Mouse (Mus musculus): ENCODE data around the gene Tmem43. TPM values are rescaled to one million over a fixed set of nuclear protein-coding genes. Genes with fewer than 3 reads are reported as not detected.

Gene Tmem43
- polyA plus RNA-seq, 1 experiment from 2014 or later = 30.0 TPM

- H3K4me1 ChIP-seq (replicated peaks; ENCODE audit: control insufficient read depth, insufficient read depth, low read length) = no peaks in the 10 kb centered on the region
- 64% methylated on average over 5 of the region's 5 CpGs for WGBS
- H3K27ac ChIP-seq (ENCODE audit: low read depth, low read length) = 0 out of 2 replicates have a peak overlapping the region, but pooled peaks have one; percentile 2
- H3K4me2 ChIP-seq = no peak overlapping the region
- ATAC-seq (replicated peaks; ENCODE audit: low FRiP score) (no peak), DNase-seq (ENCODE audit: low spot score) (no peak)
- no peaks in the 10 kb centered on the region for H3K27me3 ChIP-seq (replicated peaks; ENCODE audit: control insufficient read depth, insufficient read depth, low read length)
- 0 out of 2 replicates have a peak, but pooled peaks cover 3% of the 10 kb centered on the region for H3K9me3 ChIP-seq (ENCODE audit: control insufficient read depth, low read length)
- H3K9ac ChIP-seq (ENCODE audit: low read depth, low read length) = no peak overlapping the region
- H3K36me3 ChIP-seq (ENCODE audit: control insufficient read depth, insufficient read depth, low read length) = peaks cover 30% of the 10 kb centered on the region
- H3K4me3 ChIP-seq (ENCODE audit: low read depth, low read length) = no peak overlapping the region
Observed at GRCm38 (mm10) chr6:91506036-91506435, 32.5 kb downstream of the Tmem43 start.

DNA sequence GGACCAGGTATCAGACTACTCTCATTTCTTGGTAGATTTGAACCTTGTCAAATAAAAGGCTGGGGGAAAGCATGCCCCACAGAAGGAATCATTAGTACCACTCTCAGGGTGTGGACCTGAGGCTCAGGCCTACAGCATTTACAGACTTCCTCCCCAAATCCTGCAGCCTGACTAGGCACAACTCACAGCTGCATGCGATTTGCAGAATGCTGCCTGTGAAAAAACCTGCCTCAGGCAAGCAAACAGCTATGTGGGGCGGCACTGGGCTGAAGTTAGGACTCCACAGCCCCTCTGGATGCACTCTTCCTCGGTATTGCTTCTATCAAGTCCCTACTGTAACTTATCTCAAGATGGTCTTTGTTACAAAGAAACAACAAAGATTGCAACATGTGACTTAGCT, 34.5 kb downstream of the Tmem43 start:
- H3K4me2 ChIP-seq = no peak overlapping the region
- no peak overlapping the region for H3K9ac ChIP-seq (ENCODE audit: low read depth, low read length)
- peaks cover 27% of the 10 kb centered on the region for H3K36me3 ChIP-seq (ENCODE audit: control insufficient read depth, insufficient read depth, low read length)
- WGBS = 83% methylated on average over 3 of the region's 3 CpGs
- 0 out of 2 replicates have a peak, but pooled peaks cover 3% of the 10 kb centered on the region for H3K9me3 ChIP-seq (ENCODE audit: control insufficient read depth, low read length)
- DNase-seq (ENCODE audit: low spot score) = no peak
- H3K4me1 ChIP-seq (replicated peaks; ENCODE audit: control insufficient read depth, insufficient read depth, low read length) = no peaks in the 10 kb centered on the region
- ATAC-seq (replicated peaks; ENCODE audit: low FRiP score) = no peak
- H3K4me3 ChIP-seq (ENCODE audit: low read depth, low read length) = no peak overlapping the region
- no peak overlapping the region for H3K27ac ChIP-seq (ENCODE audit: low read depth, low read length)
- no peaks in the 10 kb centered on the region for H3K27me3 ChIP-seq (replicated peaks; ENCODE audit: control insufficient read depth, insufficient read depth, low read length)

GRCm38 (mm10) chr6:91509326-91509725, 35.8 kb downstream of the Tmem43 start:
- 38% methylated on average over 7 of the region's 7 CpGs for WGBS
- Histone ChIP-seq H3K27ac (ENCODE audit: low read depth, low read length) (no peak overlapping the region), H3K27me3 (replicated peaks; ENCODE audit: control insufficient read depth, insufficient read depth, low read length) (no peaks in the 10 kb centered on the region), H3K4me3 (ENCODE audit: low read depth, low read length) (no peak overlapping the region), H3K4me2 (no peak overlapping the region), H3K36me3 (ENCODE audit: control insufficient read depth, insufficient read depth, low read length) (peaks cover 14% of the 10 kb centered on the region), H3K9me3 (ENCODE audit: control insufficient read depth, low read length) (no peaks in the 10 kb centered on the region), H3K9ac (ENCODE audit: low read depth, low read length) (no peak overlapping the region), H3K4me1 (replicated peaks; ENCODE audit: control insufficient read depth, insufficient read depth, low read length) (peaks cover under 1% of the 10 kb centered on the region; the same call in 1 of the 2 replicates)
- ATAC-seq (replicated peaks; ENCODE audit: low FRiP score) = no peak
- peak; percentile 57 for DNase-seq (ENCODE audit: low spot score)

GRCm38 (mm10) chr6:91510211-91510610, 36.7 kb downstream of the Tmem43 start:
- Histone ChIP-seq H3K27me3 (replicated peaks; ENCODE audit: control insufficient read depth, insufficient read depth, low read length) (no peaks in the 10 kb centered on the region), H3K9me3 (ENCODE audit: control insufficient read depth, low read length) (no peaks in the 10 kb centered on the region), H3K4me2 (no peak overlapping the region), H3K4me3 (ENCODE audit: low read depth, low read length) (no peak overlapping the region), H3K36me3 (ENCODE audit: control insufficient read depth, insufficient read depth, low read length) (peaks cover 11% of the 10 kb centered on the region), H3K4me1 (replicated peaks; ENCODE audit: control insufficient read depth, insufficient read depth, low read length) (peaks cover 7% of the 10 kb centered on the region), H3K27ac (ENCODE audit: low read depth, low read length) (no peak overlapping the region), H3K9ac (ENCODE audit: low read depth, low read length) (no peak overlapping the region)
- DNase-seq (ENCODE audit: low spot score) = no peak
- 68% methylated on average over 10 of the region's 10 CpGs for WGBS
- no peak for ATAC-seq (replicated peaks; ENCODE audit: low FRiP score)

- Histone ChIP-seq H3K4me3 (ENCODE audit: low read depth, low read length) (no peak overlapping the region), H3K9ac (ENCODE audit: low read depth, low read length) (no peak overlapping the region), H3K4me2 (peak overlapping the region; percentile 68; the same call in 1 of the 2 replicates), H3K36me3 (ENCODE audit: control insufficient read depth, insufficient read depth, low read length) (peaks cover 10% of the 10 kb centered on the region), H3K27me3 (replicated peaks; ENCODE audit: control insufficient read depth, insufficient read depth, low read length) (no peaks in the 10 kb centered on the region), H3K27ac (ENCODE audit: low read depth, low read length) (no peak overlapping the region), H3K4me1 (replicated peaks; ENCODE audit: control insufficient read depth, insufficient read depth, low read length) (peaks cover 14% of the 10 kb centered on the region), H3K9me3 (ENCODE audit: control insufficient read depth, low read length) (no peaks in the 10 kb centered on the region)
- ATAC-seq (replicated peaks; ENCODE audit: low FRiP score) (no peak), DNase-seq (ENCODE audit: low spot score) (no peak)
Observed at GRCm38 (mm10) chr6:91514135-91514534, 40.6 kb downstream of the Tmem43 start.

- Histone ChIP-seq H3K4me1 (replicated peaks; ENCODE audit: control insufficient read depth, insufficient read depth, low read length) (peaks cover 14% of the 10 kb centered on the region), H3K27ac (ENCODE audit: low read depth, low read length) (no peak overlapping the region), H3K9me3 (ENCODE audit: control insufficient read depth, low read length) (no peaks in the 10 kb centered on the region), H3K4me2 (peak overlapping the region; percentile 68), H3K9ac (ENCODE audit: low read depth, low read length) (peak overlapping the region; percentile 78), H3K4me3 (ENCODE audit: low read depth, low read length) (peak overlapping the region; percentile 83), H3K36me3 (ENCODE audit: control insufficient read depth, insufficient read depth, low read length) (peaks cover 10% of the 10 kb centered on the region), H3K27me3 (replicated peaks; ENCODE audit: control insufficient read depth, insufficient read depth, low read length) (no peaks in the 10 kb centered on the region)
- no peak for DNase-seq (ENCODE audit: low spot score)
- ATAC-seq (replicated peaks; ENCODE audit: low FRiP score) = no peak
- 18% methylated on average over 10 of the region's 10 CpGs for WGBS
Observed at GRCm38 (mm10) chr6:91514737-91515362, 41.3 kb downstream of the Tmem43 start.

DNA sequence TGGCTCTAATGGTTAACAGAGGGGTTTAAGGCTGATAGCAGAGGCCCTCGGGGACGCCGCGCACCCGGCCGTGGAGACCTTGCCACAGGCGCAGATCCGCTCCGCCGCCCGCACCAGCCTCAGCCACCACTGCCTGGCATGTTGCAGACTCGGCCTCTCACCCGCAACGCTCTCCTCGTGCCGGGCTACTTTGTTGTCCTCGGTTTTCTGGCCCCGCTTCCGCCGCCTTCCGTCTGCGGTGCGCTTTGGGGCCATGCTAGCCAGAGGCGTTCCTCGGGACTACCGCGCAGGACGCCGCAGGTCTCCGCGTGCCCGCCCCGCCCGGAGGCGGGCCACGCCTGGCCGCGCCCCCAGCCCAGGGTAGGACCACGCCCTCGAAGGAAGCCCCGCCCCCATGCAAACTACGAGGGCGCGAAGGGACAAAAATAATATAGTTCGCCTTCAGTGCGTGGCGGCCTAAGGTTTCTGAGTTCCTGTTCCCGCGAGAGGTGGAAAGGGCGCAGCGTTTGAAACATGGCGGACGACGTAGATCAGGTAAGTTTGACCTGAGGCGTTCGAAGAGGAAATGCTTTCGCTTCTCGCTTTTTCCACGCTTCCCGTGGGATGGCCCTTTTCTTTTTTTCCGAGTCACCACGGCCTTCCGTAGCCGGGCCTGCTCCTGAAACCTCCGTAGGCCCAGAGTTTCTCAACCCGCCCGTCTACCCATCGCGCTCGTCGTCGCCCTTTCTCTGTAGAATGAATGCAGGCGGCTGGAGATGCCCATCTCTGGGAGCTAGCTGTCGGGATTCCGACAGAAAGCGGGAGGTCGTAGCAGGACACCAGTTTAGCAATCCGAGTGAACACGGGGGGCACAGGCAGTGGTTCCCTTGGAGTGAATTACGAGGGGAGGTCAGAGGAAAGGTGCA, 42.3 kb downstream of the Tmem43 start, which contains the start of the genes Xpc and Lsm3:
Gene Xpc, minus strand, starts transcription at position 344 of the 905 bp plus-strand sequence.
Gene Lsm3, plus strand, starts transcription at position 384 of the 905 bp plus-strand sequence.
- H3K4me2 ChIP-seq = peak within 1 kb of the TSS; percentile 77
- H3K27me3 ChIP-seq (replicated peaks; ENCODE audit: control insufficient read depth, insufficient read depth, low read length) = no peaks in the 10 kb centered on the region
- DNase-seq (ENCODE audit: low spot score) (peak; percentile 99), ATAC-seq (replicated peaks; ENCODE audit: low FRiP score) (peak; percentile 98)
- peaks cover 14% of the 10 kb centered on the region for H3K4me1 ChIP-seq (replicated peaks; ENCODE audit: control insufficient read depth, insufficient read depth, low read length)
- WGBS = under 1% methylated on average over 80 of the region's 80 CpGs
- H3K27ac ChIP-seq (ENCODE audit: low read depth, low read length) = peak within 1 kb of the TSS; percentile 1; the same call in 1 of the 2 replicates
- peak within 1 kb of the TSS; percentile 83 for H3K4me3 ChIP-seq (ENCODE audit: low read depth, low read length)
- peak within 1 kb of the TSS; percentile 92 for H3K9ac ChIP-seq (ENCODE audit: low read depth, low read length)
- H3K36me3 ChIP-seq (ENCODE audit: control insufficient read depth, insufficient read depth, low read length) = peaks cover 18% of the 10 kb centered on the region
- H3K9me3 ChIP-seq (ENCODE audit: control insufficient read depth, low read length) = no peaks in the 10 kb centered on the region

GRCm38 (mm10) chr6:91518454-91519020, 45.0 kb downstream of the Tmem43 start:
- Histone ChIP-seq H3K9me3 (ENCODE audit: control insufficient read depth, low read length) (no peaks in the 10 kb centered on the region), H3K4me1 (replicated peaks; ENCODE audit: control insufficient read depth, insufficient read depth, low read length) (peaks cover 14% of the 10 kb centered on the region), H3K4me3 (ENCODE audit: low read depth, low read length) (no peak overlapping the region), H3K9ac (ENCODE audit: low read depth, low read length) (no peak overlapping the region), H3K27ac (ENCODE audit: low read depth, low read length) (no peak overlapping the region), H3K27me3 (replicated peaks; ENCODE audit: control insufficient read depth, insufficient read depth, low read length) (no peaks in the 10 kb centered on the region), H3K4me2 (no peak overlapping the region), H3K36me3 (ENCODE audit: control insufficient read depth, insufficient read depth, low read length) (peaks cover 36% of the 10 kb centered on the region)
- ATAC-seq (replicated peaks; ENCODE audit: low FRiP score) (no peak), DNase-seq (ENCODE audit: low spot score) (no peak)
- 90% methylated on average over 7 of the region's 7 CpGs for WGBS

Measured in liver, embryonic 11.5 days (tissue).